Mouse (Mus musculus) olfactory bulb, adult 2 months (tissue): Measurements from ENCODE around the gene Nhsl1. TPM values are rescaled to one million over a fixed set of nuclear protein-coding genes. Genes with fewer than 3 reads are reported as not detected.

Source experiments
- H3K27ac ChIP-seq: fragments of 200-500 bp; 2 replicates; pipeline ENCODE4 v1.5.1; 2012; ENCODE audit warnings: low read depth, low read length; ENCODE audit not compliant: insufficient read depth
- H3K4me1 ChIP-seq: fragments of 200-500 bp; 2 replicates; pipeline ENCODE4 v1.6.1; 2012; ENCODE audit warnings: low read length; ENCODE audit not compliant: control insufficient read depth, insufficient read depth
- H3K4me3 ChIP-seq: fragments of 200-500 bp; 2 replicates; pipeline ENCODE4 v1.5.1; 2012; ENCODE audit warnings: mild to moderate bottlenecking, low read depth, low read length, moderate library complexity; ENCODE audit not compliant: insufficient read depth
- CTCF ChIP-seq: fragments of 200-500 bp; IDR thresholded peaks from 2 replicates; pipeline ENCODE4 v1.5.1; 2012; ENCODE audit warnings: low read depth, mild to moderate bottlenecking, low read length, moderate library complexity; ENCODE audit not compliant: insufficient read depth
- POLR2A ChIP-seq: fragments of 200-500 bp; IDR thresholded peaks from 2 replicates; pipeline ENCODE4 v1.6.1; 2012; ENCODE audit warnings: mild to moderate bottlenecking, low read depth, low read length, moderate library complexity; ENCODE audit not compliant: insufficient read depth
- WGBS: fragments of 180-500 bp; shearing (Covaris S2); methylation state at CpG from one replicate; pipeline ENCODE4 v1.1.7; 2018; 5-methylcytosine and 5-hydroxymethylcytosine counted together
- polyA plus RNA-seq: library from polyadenylated mRNA; stranded (reverse); fragments of >200 nt; gene quantifications from 2 replicates; pipeline ENCODE4 v1.2.4, GENCODE M21; 2012; ENCODE audit warnings: low replicate concordance; ENCODE audit not compliant: missing spikeins, insufficient read depth, insufficient read length

Gene Nhsl1
- polyA plus RNA-seq, 1 experiment = not detected

- Histone ChIP-seq H3K27ac (no peak overlapping the region), H3K4me3 (no peak overlapping the region), H3K4me1 (no peaks in the 10 kb centered on the region)
- 97% methylated on average over 13 of the region's 13 CpGs for WGBS
- TF ChIP-seq POLR2A = no peak
- no peak for TF ChIP-seq CTCF
Measured at GRCm38 (mm10) chr10:18461336-18461735, 142.6 kb downstream of the Nhsl1 start.

DNA sequence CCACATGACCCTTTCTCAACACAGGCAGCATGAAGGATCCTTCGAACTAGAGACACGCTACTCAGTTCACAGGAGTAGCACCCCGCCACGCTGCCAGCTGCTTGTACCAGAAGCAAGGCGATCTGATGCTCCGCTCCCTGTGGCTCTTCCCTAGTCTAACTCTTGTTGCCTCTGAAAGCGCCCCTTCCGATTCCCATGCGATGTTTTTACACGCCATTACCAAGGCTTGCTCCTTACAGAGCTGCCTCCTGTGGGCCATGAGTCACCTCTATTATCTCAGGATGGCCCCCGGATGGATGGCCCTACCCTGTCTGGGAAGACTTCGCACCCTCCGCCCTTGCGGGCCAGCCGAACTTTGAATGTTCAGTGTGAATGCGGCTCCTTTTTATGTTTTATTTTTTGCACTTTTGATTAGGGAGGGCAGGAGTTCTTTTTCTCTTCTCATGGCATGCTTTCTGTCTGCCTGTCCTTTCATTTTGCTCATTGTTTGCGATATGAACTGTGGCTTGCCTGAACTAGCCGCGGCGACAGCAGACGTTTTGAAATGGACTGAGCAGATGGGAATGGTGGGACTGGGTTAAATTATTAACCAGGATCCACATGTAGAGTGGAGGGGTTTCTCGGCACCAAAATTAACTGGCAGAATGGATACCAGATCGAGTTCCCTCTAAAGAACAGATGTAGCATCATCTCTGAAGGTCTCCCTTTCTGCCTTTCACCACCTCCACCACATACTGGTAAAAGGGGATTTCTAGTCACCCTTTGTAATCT lies 144.5 kb downstream of the Nhsl1 start:
- 87% methylated on average over 23 of the region's 23 CpGs for WGBS
- Histone ChIP-seq H3K4me3 (no peak overlapping the region), H3K27ac (no peak overlapping the region), H3K4me1 (no peaks in the 10 kb centered on the region)
- TF ChIP-seq CTCF = no peak
- TF ChIP-seq POLR2A = no peak

- TF ChIP-seq POLR2A = no peak
- no peak for TF ChIP-seq CTCF
- Histone ChIP-seq H3K4me1 (peaks cover 8% of the 10 kb centered on the region), H3K4me3 (no peak overlapping the region), H3K27ac (no peak overlapping the region)
- WGBS = 61% methylated on average over 4 of the region's 4 CpGs
Measured at GRCm38 (mm10) chr10:18468396-18468795, 149.6 kb downstream of the Nhsl1 start.

DNA sequence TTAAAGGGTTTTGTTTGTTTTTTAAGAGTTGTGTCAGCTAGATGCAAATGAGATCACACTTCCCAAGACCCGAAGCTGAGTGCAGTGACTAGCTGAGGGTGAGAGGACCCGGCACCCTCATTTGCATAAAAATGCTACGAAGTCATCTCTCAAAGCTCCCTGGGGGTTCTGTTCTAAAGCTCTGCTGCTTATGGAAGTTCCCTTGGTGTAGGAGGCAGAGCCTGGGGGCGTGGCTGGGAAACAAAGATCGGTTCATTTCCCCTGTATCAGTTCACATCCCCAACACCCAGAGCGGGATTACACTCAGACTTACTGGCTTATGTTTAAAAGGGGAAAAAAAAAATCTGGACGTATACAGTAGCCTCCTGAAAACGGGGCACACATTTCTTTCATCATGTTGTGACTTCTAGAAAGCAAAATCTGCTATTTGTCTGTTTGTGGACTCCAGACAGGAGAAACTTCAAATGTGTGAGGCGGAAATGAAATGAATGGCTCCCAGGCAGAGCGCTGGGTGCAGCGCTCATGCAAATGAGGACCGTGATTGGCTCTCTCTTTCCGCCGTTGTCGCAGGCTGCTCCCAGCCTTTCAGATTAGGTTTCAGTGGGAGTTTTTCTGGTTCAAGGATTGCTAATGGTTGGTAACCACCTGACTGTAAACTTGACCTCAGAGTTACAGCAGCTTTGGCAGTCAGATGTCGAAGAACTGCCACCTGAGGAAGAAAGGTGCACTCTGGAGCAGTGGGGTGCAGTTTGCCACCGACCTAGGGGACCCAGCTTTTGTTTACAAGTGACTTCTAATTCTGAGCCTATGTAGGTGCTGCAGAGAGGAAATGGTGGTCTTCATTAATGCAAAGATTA lies 150.7 kb downstream of the Nhsl1 start:
- WGBS = under 1% methylated on average over 17 of the region's 17 CpGs
- TF ChIP-seq CTCF = no peak
- TF ChIP-seq POLR2A = no peak
- H3K27ac ChIP-seq = no peak overlapping the region
- H3K4me1 ChIP-seq = peaks cover 8% of the 10 kb centered on the region
- H3K4me3 ChIP-seq = 0 out of 2 replicates have a peak overlapping the region, but pooled peaks have one; percentile 12

- H3K4me3 ChIP-seq = no peak overlapping the region
- no peak for TF ChIP-seq POLR2A
- TF ChIP-seq CTCF = no peak
- H3K4me1 ChIP-seq = peaks cover 8% of the 10 kb centered on the region
- no peak overlapping the region for H3K27ac ChIP-seq
- WGBS = 71% methylated on average over 20 of the region's 20 CpGs
Measured at GRCm38 (mm10) chr10:18470351-18471060, 151.7 kb downstream of the Nhsl1 start.

- H3K4me1 ChIP-seq = peaks cover 8% of the 10 kb centered on the region
- H3K27ac ChIP-seq = no peak overlapping the region
- TF ChIP-seq CTCF (no peak), POLR2A (no peak)
- 85% methylated on average over 5 of the region's 5 CpGs for WGBS
- H3K4me3 ChIP-seq = no peak overlapping the region
Measured at GRCm38 (mm10) chr10:18471648-18472047, 152.9 kb downstream of the Nhsl1 start.

GRCm38 (mm10) chr10:18475126-18475525 lies 156.3 kb downstream of the Nhsl1 start:
- H3K4me1 ChIP-seq = no peaks in the 10 kb centered on the region
- H3K4me3 ChIP-seq = no peak overlapping the region
- H3K27ac ChIP-seq = no peak overlapping the region
- WGBS = 76% methylated on average over 6 of the region's 6 CpGs
- TF ChIP-seq CTCF (no peak), POLR2A (no peak)

DNA sequence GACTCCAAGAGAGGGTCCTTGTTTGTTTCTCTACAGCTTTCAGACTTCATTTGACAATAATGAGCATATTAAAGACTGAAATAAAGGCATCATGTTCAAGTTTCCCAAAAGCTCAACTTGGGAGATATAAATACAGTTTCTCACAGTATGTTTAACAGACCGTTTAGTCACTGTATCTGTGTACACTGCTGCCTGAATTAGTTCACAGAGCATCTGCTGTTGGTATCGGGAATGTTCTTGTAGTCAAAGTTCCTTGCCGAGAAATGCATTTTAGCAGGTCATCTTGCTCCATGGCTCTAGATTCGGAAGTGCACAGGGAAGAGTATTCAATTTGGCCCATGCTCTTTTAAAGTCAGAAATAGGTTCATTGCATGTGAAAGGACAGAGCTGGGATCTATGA lies 159.5 kb downstream of the Nhsl1 start:
- TF ChIP-seq CTCF (no peak), POLR2A (no peak)
- H3K4me1 ChIP-seq = no peaks in the 10 kb centered on the region
- H3K27ac ChIP-seq = no peak overlapping the region
- no peak overlapping the region for H3K4me3 ChIP-seq
- WGBS = 80% methylated on average over 4 of the region's 4 CpGs
